Mouse (Mus musculus): Measurements from ENCODE around the gene Ola1.
A peak's percentile ranks its signal among the peaks of the same experiment; 100 is the strongest.

The Ola1 gene

GRCm38 (mm10) chr2:73143732-73144131, 75.0 kb downstream of the Ola1 start:
- DNase-seq: no peak

GRCm38 (mm10) chr2:73142832-73143470, 75.8 kb downstream of the Ola1 start:
- DNase-seq: peak; percentile 9 to 11

GRCm38 (mm10) chr2:73132897-73133296, 85.8 kb downstream of the Ola1 start:
- no peak for DNase-seq

DNA sequence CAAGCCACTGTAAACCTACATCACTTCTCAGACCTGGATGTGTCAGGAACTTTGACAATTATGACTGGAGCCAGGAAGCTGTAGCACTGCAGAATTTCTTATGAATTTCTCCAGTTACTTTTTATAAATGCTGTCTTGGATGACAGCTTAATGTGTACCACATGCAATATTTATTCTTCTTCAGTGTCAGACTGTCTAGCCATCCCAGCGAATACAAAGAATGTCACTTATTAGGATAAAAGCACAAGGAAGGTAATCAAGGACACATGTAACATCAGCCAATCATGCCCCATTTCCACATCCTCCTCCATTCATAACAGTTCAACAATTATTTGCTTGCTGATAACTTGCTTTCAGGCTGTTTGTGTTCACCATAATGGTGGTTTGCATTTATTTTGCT, 91.0 kb downstream of the Ola1 start:
- DNase-seq: no peak

DNA sequence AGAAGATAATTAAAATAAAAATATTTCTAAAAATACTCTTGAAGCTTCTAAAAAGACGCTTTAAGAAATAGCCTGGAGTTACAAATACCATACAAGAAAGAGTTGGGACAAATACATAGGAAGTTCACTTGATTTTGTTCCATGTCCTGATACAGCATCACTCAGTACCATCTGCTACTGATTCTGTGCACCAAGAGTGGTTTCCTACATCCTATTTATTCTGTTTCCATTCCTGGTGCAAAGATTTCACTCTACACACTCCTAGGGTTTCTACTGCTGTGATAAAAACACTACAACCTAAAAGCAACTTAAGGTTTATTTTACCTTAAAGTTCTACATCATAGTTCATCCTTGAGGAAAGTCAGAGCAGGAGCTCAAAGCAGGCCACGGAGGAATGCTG, 99.9 kb downstream of the Ola1 start:
- no peak for DNase-seq

DNA sequence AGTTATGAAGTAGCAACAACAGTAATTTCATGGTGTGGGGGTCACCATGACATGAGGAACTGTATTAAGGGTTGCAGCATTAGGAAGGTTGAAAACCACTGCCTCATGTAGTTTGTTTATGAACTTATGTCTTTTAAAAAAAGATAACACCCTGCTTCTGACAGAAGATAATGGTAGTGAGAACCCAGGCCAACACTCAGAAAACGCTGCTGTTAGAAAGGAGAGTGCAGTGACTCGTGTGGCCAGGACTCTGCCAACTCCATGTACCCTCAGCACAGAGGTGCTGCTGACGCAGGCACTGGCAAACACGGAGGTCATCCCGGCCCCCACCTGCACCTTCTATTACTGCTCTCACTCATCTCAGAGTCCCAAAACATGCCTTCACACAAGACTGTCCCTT, 111.6 kb downstream of the Ola1 start:
- DNase-seq: no peak

- no peak for DNase-seq
Measured at GRCm38 (mm10) chr2:73096491-73096890, 122.2 kb downstream of the Ola1 start.

DNA sequence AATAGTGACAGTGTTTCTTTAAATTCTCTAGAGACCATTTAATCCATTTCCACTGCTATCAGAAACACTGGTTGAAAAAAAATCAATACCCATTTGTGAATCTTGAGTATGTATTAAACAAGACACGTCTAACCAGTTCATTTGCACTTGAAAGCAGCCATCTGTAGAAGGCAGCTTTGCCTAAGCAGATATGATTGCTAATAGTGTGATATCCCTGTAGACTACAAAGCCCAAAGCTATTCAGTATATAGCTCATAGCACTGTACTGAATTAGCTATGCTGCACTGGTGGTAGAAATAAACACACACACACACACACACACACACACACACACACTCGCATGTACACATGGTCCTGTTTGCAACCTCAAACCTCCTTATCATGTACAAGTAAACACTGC, 123.4 kb downstream of the Ola1 start:
- no peak for DNase-seq

DNA sequence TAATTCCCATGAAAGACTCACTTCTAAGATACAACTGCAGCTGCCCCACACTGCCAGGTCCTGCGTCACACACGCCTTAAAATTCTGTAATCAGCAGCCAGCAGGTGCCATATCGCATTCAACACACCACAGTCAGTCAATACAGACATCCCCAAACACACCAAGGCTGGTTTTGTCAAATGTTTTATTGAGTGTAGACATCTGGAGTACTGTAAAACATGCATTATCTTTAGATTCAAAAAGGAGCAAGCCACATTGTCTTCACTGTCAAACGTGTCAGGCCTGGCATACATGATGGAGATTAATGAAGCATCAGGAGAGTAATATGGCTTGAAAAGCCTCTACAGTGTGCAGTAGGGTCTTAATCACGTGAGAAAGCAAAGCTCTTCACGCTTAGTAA, 125.7 kb downstream of the Ola1 start:
- DNase-seq: no peak

GRCm38 (mm10) chr2:73091302-73091701, 127.4 kb downstream of the Ola1 start:
- DNase-seq: no peak

DNA sequence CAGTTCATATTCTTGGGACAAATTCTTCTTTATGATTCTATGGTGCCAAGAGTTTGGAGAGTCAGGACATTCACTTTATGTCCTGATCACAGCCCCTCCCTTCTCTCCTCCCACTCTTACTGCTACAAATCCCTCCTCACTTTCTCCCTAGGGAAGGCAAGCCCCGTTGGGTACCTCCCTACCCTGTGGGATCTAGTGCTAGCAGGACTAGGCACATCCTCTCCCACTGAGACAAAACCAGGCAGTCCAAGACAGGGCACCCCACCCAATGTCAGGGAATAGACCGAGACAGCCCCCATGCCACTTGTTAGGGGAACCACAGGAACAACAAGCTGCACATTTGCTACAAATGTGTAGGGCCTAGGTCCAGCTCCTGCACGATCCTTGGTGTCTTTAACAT, 131.1 kb downstream of the Ola1 start:
- DNase-seq: no peak

- peak; percentile 13 to 37 for DNase-seq
Measured at GRCm38 (mm10) chr2:73085669-73086304, 132.9 kb downstream of the Ola1 start.

DNA sequence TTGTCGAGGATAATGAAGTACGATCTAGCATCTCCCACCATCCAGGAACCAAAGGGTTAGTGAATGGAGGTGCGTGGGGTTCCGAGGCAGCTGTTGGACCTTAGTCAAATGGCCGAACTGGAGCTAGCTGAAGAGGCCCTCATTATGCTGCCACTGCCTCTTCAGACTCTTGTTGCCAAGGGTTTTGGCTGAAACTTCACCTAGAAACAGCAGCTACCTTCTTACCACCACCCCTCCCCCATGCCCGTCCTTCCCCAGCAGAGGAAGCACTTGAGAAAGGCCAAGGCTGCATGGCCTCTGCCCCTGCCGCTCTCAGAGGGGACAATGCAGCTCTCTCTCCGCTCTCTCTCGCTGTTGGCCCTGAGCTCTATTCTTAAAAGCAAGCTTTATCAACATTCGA, 136.2 kb downstream of the Ola1 start:
- DNase-seq: no peak

- DNase-seq: no peak
Measured at GRCm38 (mm10) chr2:73081861-73082260, 136.9 kb downstream of the Ola1 start.

DNA sequence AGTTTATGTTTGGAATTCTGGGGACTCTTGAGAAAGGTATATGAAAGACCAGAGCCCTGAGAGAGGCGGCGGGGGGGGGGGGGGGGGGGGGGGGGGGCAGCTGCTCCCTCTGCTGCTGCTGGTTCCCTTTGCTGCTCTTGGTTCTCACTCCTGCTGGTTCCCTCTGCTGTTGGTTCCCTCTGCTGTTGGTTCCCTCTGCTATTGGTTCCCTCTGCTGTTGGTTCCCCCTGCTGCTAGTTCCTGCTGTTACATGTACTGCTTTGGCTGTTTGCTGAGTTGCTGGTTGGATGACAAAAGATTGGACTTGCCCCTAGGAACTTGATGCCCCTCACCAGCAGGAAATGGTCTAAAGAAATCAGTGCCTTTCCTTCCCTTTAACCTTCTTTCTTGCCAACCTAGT, 138.6 kb downstream of the Ola1 start:
- DNase-seq: no peak

GRCm38 (mm10) chr2:73079311-73079710, 139.4 kb downstream of the Ola1 start:
- DNase-seq: no peak

DNA sequence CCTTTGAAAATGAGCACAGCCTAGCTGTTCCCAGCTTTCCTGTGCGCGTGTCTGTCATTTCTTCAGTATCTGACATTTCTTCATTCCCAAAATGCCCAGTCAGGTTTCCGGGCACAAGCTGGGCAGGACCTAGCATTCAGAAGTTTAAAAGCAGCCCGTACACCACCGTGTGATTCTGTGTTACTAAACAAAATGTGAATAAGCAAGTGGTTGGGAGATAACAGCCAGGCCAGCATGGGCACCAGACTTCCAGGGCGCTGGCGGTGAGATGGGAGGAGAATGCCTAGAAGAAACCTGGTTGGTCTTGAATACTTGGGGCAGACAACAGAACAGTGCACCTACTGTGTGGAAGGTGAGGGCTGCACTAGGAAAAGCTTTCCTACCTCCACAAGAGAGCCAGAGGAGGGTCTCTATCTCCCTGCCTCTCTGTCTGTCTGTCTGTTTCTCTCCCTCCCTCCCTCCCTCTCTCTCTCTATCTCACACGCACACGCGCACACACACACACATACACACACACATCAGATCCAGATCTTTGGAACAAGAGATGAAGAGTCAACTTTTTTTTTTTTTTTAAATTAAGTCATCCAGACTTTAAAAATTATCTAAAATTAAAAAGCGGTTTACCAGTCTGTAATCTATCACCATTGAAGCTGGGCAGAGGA, 144.8 kb downstream of the Ola1 start:
- no peak for DNase-seq

DNA sequence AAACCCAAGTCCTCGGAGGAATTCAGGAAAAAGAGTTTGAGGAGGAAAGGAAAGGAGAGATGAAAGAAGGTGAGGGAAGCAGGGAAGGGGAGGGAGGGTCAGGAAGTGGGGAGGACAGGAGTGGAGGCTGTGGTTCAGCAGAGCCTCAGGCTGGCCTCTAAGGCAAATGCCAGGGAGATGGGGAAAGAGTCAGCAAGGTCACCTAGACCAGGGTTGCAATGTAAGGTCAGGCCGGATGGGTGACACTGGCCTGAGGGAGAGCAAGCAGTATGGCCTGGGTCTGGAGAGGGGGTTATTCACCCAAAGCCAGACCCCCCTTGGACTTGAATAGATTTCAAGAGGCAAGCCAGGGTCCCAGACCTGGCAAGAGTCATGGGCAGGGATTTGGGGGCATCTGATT, 147.5 kb downstream of the Ola1 start:
- no peak for DNase-seq

GRCm38 (mm10) chr2:73070449-73071076, 148.2 kb downstream of the Ola1 start:
- DNase-seq: no peak

DNA sequence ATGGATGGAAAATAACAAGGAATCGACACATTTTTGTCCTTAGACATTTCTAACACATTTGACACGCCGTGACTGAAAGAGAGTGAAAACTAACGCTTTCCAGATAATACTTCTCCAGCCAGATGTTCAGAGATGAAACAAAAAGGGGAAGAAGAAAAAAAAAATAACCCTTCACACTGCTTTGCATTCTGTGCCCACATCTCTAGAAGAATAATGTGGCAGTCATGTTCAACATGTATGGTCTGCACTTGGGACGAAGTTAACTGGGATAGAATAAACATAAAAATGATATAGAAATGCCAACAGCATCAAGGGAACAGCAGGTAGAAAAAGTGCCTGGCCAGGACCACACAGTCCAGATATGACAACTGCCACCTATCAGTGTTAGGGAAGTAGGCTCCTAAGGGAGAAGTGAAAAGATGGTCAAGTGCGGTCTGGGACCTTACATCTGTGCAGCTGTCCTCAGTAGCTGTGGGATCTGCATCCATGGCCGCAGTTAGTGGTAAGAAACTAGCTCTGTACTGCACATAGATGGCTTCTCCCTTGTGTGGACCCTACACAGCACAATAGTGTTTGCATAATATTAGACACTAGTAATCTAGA, 149.4 kb downstream of the Ola1 start:
- no peak for DNase-seq

GRCm38 (mm10) chr2:73066307-73067167, 152.2 kb downstream of the Ola1 start:
- DNase-seq: peak in 1 of 2 experiments; percentile 29

DNA sequence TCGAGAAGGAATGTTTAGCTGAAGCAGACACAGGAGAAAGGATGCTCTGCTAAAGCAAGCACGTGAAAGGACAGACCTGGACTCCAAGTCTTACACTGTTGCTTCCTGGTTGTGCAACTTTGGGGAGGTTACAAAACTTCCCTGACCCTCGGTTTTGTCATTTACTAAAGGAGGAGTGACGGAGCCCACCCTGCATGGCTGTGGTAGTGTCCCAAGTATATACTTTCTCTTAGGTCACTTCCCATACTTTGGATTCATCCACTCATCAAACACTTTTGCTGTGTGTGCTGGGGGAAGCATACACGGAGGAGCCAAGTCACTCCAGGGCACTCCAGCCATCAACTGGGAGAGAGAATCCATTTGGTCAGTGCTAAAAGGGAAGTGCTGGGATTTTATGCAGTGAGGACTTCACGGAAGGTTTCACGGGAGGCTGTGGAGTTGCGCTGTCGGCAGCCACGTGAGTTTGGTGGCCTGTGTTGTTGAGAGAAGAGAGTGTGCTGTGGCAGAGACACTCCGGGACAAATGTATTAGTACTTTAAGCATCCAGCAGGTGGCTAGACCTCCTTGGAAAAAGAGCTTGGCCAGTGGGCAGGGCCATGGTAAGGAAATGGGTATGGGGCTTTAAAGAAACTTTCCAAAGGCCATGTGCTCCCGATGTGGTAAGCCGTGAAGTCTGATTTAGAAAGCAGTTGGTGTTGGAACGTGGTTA, 154.7 kb downstream of the Ola1 start:
- DNase-seq: no peak
